Mouse (Mus musculus): ENCODE results near the gene Rarres1. TPM values are rescaled to one million over a fixed set of nuclear protein-coding genes. Genes with fewer than 3 reads are reported as not detected.

The Rarres1 gene
- total and polyA plus RNA-seq, 3 experiments, result 0.20 to 2.1 (median 0.93) TPM

- DNase-seq, result no peak
Measured at GRCm38 (mm10) chr3:67492086-67492869, 23.0 kb downstream of the Rarres1 start.

- DNase-seq, result peak; percentile 34
Measured at GRCm38 (mm10) chr3:67490156-67490555, 25.2 kb downstream of the Rarres1 start.

GRCm38 (mm10) chr3:67485233-67485632 lies 30.1 kb downstream of the Rarres1 start:
- no peak for DNase-seq

GRCm38 (mm10) chr3:67482400-67482799 lies 32.9 kb downstream of the Rarres1 start:
- no peak for DNase-seq

- no peak for DNase-seq
Measured at GRCm38 (mm10) chr3:67479806-67480205, 35.5 kb downstream of the Rarres1 start.

GRCm38 (mm10) chr3:67473438-67473837 lies 41.9 kb downstream of the Rarres1 start:
- no peak for DNase-seq

- no peak for DNase-seq
Measured at GRCm38 (mm10) chr3:67471408-67472127, 43.8 kb downstream of the Rarres1 start.

- peak; percentile 45 for DNase-seq
Measured at GRCm38 (mm10) chr3:67467281-67467680, 48.0 kb downstream of the Rarres1 start.

- DNase-seq, result no peak
Measured at GRCm38 (mm10) chr3:67466576-67466975, 48.7 kb downstream of the Rarres1 start.

- peak; percentile 86 for DNase-seq
Measured at GRCm38 (mm10) chr3:67463450-67464372, 51.6 kb downstream of the Rarres1 start, which contains the start of gene Lxn. TSS of gene Lxn (minus strand) at chr3:67463926.

- peak; percentile 15 for DNase-seq
Measured at GRCm38 (mm10) chr3:67463001-67463400, 52.3 kb downstream of the Rarres1 start.

- no peak for DNase-seq
Measured at GRCm38 (mm10) chr3:67462578-67462977, 52.7 kb downstream of the Rarres1 start.

GRCm38 (mm10) chr3:67462015-67462414 lies 53.3 kb downstream of the Rarres1 start:
- DNase-seq, result no peak

- no peak for DNase-seq
Measured at GRCm38 (mm10) chr3:67459881-67460280, 55.4 kb downstream of the Rarres1 start.

- DNase-seq, result no peak
Measured at GRCm38 (mm10) chr3:67450601-67451210, 64.6 kb downstream of the Rarres1 start.

- no peak for DNase-seq
Measured at GRCm38 (mm10) chr3:67449660-67450059, 65.7 kb downstream of the Rarres1 start.

GRCm38 (mm10) chr3:67447143-67447542 lies 68.2 kb downstream of the Rarres1 start:
- no peak for DNase-seq

- DNase-seq, result no peak
Measured at GRCm38 (mm10) chr3:67434011-67434410, 81.3 kb downstream of the Rarres1 start.

GRCm38 (mm10) chr3:67429999-67430380 lies 85.3 kb downstream of the Rarres1 start, which contains the start of gene Gfm1:
TSS of gene Gfm1 (plus strand) at chr3:67430096.
- peak; percentile 91 for DNase-seq

- DNase-seq, result no peak
Measured at GRCm38 (mm10) chr3:67429338-67429998, 85.9 kb downstream of the Rarres1 start.

Data from adrenal gland, adult 2 months (tissue).